Mouse (Mus musculus): ENCODE measurements at regions not wholly inside any gene's neighbourhood (a gene's known extent, or its start where the extent isn't known, plus 50 kb on each side); places are given as distances from the start of the nearest gene placed in this dataset.

GRCm38 (mm10) chrX:47330969-47331368, 561.8 kb downstream of the Smarca1 start:
- DNase-seq: no peak

GRCm38 (mm10) chrX:47328817-47329216, 564.0 kb downstream of the Smarca1 start:
- DNase-seq: no peak

- DNase-seq: no peak
These were observed 577.0 kb downstream of the Smarca1 start for GRCm38 (mm10) chrX:47315810-47316209.

GRCm38 (mm10) chrX:47307140-47307539, 585.6 kb downstream of the Smarca1 start:
- no peak for DNase-seq

- no peak for DNase-seq
These were observed 589.2 kb downstream of the Smarca1 start for GRCm38 (mm10) chrX:47303547-47303946.

- peak; percentile 2 for DNase-seq
These were observed 600.1 kb downstream of the Smarca1 start for GRCm38 (mm10) chrX:47292548-47293147.

Measured in cerebellum, adult 8-10 months (tissue).